Mouse (Mus musculus): Measurements from ENCODE around the gene Rxra.

DNA sequence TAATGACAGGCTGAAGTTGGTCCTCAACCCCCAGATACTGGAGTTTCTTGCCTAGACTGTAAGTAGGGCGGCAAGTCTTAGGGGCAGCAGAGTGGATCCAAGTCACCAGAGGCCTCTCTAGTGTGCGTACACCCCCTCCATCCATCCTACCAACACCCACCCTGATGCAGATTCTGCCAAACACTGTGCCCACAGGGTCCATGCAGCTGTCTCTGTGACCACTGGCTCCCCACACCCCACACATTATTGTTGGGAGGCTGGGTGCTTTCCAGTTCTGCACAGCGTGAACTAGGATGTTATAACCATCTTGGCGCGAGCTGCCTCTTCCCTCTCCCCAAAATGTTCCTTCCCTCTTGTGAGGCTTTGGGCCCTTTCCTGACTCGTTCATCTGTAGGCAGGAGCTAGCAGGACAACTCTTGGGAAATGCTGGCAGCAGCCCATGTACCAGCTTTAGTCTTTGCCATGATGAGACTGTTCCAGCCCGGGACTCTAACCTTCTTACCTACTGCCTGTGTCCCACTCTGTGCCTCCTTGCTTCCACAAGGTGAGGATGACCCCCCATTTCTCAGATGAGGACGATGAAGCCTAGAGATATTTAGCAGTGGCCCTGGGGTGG, 38.9 kb upstream of the Rxra start:
- no peak for TF ChIP-seq GATA1 (IDR thresholded peaks at IDR 0.05; ENCODE audit: borderline replicate concordance, low read length)
- TF ChIP-seq FLI1 (IDR thresholded peaks at IDR 0.05; ENCODE audit: low read length), result no peak

Data from megakaryocyte, embryonic 14.5 days (primary cell).